Mouse (Mus musculus): ENCODE measurements around the gene Krtap1-3.

Krtap1-3 gene

DNA sequence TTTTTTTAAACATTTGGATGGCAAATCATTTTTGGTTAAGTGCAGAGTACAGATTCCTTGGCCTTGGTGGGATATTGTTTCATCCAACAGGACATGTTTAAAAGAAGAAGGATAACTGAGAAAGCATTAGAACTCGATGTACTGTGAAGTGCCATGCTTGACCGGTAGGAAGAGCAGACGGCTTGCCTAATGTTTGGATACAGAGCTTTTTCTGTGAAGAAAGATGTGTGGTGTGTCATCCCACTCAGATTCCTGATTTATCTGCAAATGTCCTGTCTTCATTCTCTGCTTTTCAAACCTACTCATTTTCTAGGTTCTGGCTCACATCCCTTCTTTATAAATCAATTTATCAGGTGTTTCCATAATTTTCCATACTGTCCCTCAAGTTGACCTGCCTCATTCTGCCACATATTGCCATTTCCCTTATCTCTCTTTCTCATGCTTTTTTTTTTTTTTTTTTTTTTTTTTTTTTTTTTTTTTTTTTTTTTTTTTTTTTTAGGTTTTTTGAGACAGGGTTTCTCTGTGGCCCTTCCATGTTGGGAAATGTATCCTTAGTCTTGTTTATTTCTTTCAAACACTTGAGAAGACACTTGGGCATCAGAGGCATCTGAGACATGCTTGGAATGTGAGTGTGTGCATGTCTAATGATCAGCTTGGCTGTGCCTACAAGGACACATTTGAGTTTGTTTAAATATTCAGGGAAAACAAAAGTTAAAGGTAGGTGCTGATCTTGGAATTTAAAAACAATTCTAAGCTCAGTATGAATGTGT is 33.0 kb downstream of the Krtap1-3 start:
- CTCF ChIA-PET: no interaction called here

DNA sequence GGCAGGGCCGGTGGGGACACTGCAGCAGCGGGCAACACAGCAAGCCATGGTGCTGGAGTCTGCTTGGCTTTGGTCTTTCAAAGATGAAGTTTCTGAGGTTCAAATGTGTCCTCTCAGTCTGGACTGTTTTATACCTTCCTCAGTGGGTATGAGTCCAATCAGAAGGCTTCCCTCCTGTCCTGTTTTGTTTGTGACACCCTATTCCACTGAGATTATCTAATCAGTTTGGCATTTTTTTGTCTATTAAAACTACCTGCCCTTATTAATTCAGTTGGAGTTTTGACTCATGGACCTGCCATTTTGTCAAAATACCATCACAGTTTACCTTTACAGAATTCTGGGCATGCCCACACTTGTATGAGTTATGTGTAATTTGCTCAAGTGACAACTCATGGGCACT is 34.4 kb downstream of the Krtap1-3 start, which contains the start of gene Krtap3-2:
Gene Krtap3-2 (minus strand): TSS at position 101 of the 400 bp plus-strand sequence.
- CTCF ChIA-PET: no interaction called here

DNA sequence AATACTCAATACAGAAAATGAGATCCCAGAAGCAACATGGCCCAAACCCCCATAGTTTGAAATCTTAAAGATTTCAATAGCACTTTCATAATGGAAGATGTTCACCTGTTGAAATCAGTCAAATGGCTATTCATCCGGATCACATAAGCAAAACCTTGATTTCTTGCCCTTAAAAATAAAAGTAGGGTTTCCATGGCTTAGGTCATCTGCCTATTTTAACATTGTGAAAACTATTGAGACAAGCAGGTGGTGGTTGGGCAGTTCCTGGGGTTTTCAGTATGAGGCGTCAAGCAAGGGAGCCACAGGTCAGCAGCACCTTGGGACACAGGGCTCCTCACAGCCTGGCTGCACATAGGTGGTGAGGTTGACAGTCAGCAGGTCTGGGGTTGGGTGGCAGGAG is 34.9 kb downstream of the Krtap1-3 start:
- CTCF ChIA-PET: no interaction called here

DNA sequence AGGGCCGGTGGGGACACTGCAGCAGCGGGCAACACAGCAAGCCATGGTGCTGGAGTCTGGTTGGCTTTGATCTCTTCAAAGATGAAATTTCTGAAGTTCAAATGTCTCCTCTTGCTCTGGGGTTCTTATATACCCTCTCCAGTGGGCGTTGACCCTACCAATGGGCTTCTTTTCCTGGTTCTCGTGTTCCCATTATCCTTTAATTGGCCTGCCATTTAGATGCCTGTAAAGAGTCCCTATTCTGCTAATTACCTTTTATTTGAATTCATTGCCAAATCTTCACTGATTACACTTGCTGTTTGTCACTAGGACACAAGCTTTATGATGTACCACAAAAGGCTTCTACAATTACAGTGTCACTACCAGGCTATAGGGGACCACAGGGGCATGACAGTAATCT is 40.4 kb downstream of the Krtap1-3 start, which contains the start of gene Krtap3-3:
Gene Krtap3-3 (minus strand): TSS at position 101 of the 400 bp plus-strand sequence.
- CTCF ChIA-PET: no interaction called here

DNA sequence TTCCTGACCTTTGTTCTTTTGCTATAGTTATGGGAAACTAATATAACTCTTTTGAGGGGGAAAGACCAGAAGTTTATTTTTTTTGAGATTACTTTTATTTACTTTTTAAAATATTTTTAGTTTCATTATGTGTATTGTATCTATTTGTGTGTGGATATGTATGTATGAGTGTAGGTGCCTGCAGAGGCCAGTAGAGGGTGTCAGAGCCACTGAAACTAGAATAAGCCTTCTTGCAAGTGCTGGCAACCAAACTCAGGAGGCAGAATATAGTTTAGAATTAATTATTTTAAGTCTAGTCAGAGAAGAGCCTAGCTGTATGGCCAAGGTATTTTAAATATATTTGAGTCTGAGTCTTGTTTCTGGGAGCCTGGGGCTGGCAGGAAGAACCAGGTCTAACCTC is 43.2 kb downstream of the Krtap1-3 start:
- CTCF ChIA-PET: no interaction called here

Data from spleen, embryonic (tissue).